Mouse (Mus musculus): ENCODE data around the gene Mtch2.
A peak's percentile ranks its signal among the peaks of the same experiment; 100 is the strongest.
"Not testable (repeated sequence)": the region's sequence is repeated elsewhere in the genome, so short reads cannot be mapped to it uniquely, and the experiment has no call there.

Mtch2 gene

GRCm38 (mm10) chr2:90866524-90866923 is 19.6 kb downstream of the Mtch2 start:
- DNase-seq, result peak; percentile 85

GRCm38 (mm10) chr2:90870136-90870601 is 23.2 kb downstream of the Mtch2 start:
- no peak for DNase-seq

GRCm38 (mm10) chr2:90871180-90871961 is 24.4 kb downstream of the Mtch2 start:
- no peak for DNase-seq

GRCm38 (mm10) chr2:90874025-90874424 is 27.1 kb downstream of the Mtch2 start:
- no peak for DNase-seq

GRCm38 (mm10) chr2:90875239-90875638 is 28.3 kb downstream of the Mtch2 start:
- DNase-seq, result no peak

GRCm38 (mm10) chr2:90877584-90878259 is 30.8 kb downstream of the Mtch2 start:
- DNase-seq, result no peak

- no peak for DNase-seq
Observed at GRCm38 (mm10) chr2:90879419-90879818, 32.5 kb downstream of the Mtch2 start.

- DNase-seq, result no peak
Observed at GRCm38 (mm10) chr2:90880144-90880785, 33.3 kb downstream of the Mtch2 start.

GRCm38 (mm10) chr2:90881824-90882223 is 34.9 kb downstream of the Mtch2 start:
- DNase-seq, result no peak

- peak; percentile 70 for DNase-seq
Observed at GRCm38 (mm10) chr2:90885218-90886041, 38.5 kb downstream of the Mtch2 start, which contains the start of gene C1qtnf4. Gene C1qtnf4 (plus strand): TSS chr2:90885860.

GRCm38 (mm10) chr2:90886436-90886835 is 39.5 kb downstream of the Mtch2 start:
- no peak for DNase-seq

- DNase-seq, result no peak
Observed at GRCm38 (mm10) chr2:90887627-90888026, 40.7 kb downstream of the Mtch2 start.

- DNase-seq, result peak; percentile 70
Observed at GRCm38 (mm10) chr2:90889550-90890548, 42.9 kb downstream of the Mtch2 start.

- DNase-seq, result no peak
Observed at GRCm38 (mm10) chr2:90893673-90894298, 46.8 kb downstream of the Mtch2 start.

GRCm38 (mm10) chr2:90894299-90894677 is 47.3 kb downstream of the Mtch2 start:
- not testable (repeated sequence) for DNase-seq

GRCm38 (mm10) chr2:90903398-90903797 is 56.4 kb downstream of the Mtch2 start:
- no peak for DNase-seq

GRCm38 (mm10) chr2:90904076-90904855 is 57.3 kb downstream of the Mtch2 start, which contains the start of the genes Kbtbd4 and Ndufs3:
Gene Kbtbd4 (plus strand): TSS chr2:90904740.
Gene Ndufs3 (minus strand): TSS chr2:90904827.
- DNase-seq, result peak; percentile 89

- no peak for DNase-seq
Observed at GRCm38 (mm10) chr2:90904856-90905224, 57.9 kb downstream of the Mtch2 start.

GRCm38 (mm10) chr2:90906721-90907120 is 59.8 kb downstream of the Mtch2 start:
- DNase-seq, result no peak

- no peak for DNase-seq
Observed at GRCm38 (mm10) chr2:90910861-90911260, 63.9 kb downstream of the Mtch2 start.

All from cerebellum, adult 8-10 months (tissue).